Mouse (Mus musculus) brain, embryonic 18.5 days (tissue): ENCODE results near the gene Mthfd1.

Experiments used
- DNase-seq: peaks from one replicate; pipeline ENCODE4 v3.0.0-alpha.2; 2012; ENCODE audit warnings: low read depth, low spot score

Gene Mthfd1

GRCm38 (mm10) chr12:76263876-76264275, 8.8 kb downstream of the Mthfd1 start:
- no peak for DNase-seq

- DNase-seq: no peak
Measured at GRCm38 (mm10) chr12:76264325-76264965, 9.3 kb downstream of the Mthfd1 start.

- no peak for DNase-seq
Measured at GRCm38 (mm10) chr12:76265001-76265400, 9.9 kb downstream of the Mthfd1 start.

- DNase-seq: no peak
Measured at GRCm38 (mm10) chr12:76266875-76267274, 11.8 kb downstream of the Mthfd1 start.

GRCm38 (mm10) chr12:76268686-76269085, 13.6 kb downstream of the Mthfd1 start:
- no peak for DNase-seq

GRCm38 (mm10) chr12:76269196-76269595, 14.1 kb downstream of the Mthfd1 start:
- DNase-seq: no peak

- DNase-seq: no peak
Measured at GRCm38 (mm10) chr12:76271516-76271915, 16.4 kb downstream of the Mthfd1 start.

GRCm38 (mm10) chr12:76272610-76273524, 17.8 kb downstream of the Mthfd1 start:
- no peak for DNase-seq

- no peak for DNase-seq
Measured at GRCm38 (mm10) chr12:76278209-76278608, 23.1 kb downstream of the Mthfd1 start.

GRCm38 (mm10) chr12:76280556-76280955, 25.5 kb downstream of the Mthfd1 start:
- DNase-seq: no peak

GRCm38 (mm10) chr12:76281111-76281660, 26.1 kb downstream of the Mthfd1 start:
- DNase-seq: no peak

- DNase-seq: no peak
Measured at GRCm38 (mm10) chr12:76282132-76282531, 27.0 kb downstream of the Mthfd1 start.

- DNase-seq: no peak
Measured at GRCm38 (mm10) chr12:76282532-76283173, 27.6 kb downstream of the Mthfd1 start.

- DNase-seq: no peak
Measured at GRCm38 (mm10) chr12:76285418-76285817, 30.3 kb downstream of the Mthfd1 start.

- DNase-seq: no peak
Measured at GRCm38 (mm10) chr12:76287986-76288385, 32.9 kb downstream of the Mthfd1 start.

GRCm38 (mm10) chr12:76288494-76288893, 33.4 kb downstream of the Mthfd1 start:
- no peak for DNase-seq

- DNase-seq: no peak
Measured at GRCm38 (mm10) chr12:76289428-76289827, 34.3 kb downstream of the Mthfd1 start.

GRCm38 (mm10) chr12:76290271-76290670, 35.2 kb downstream of the Mthfd1 start:
- no peak for DNase-seq

- DNase-seq: no peak
Measured at GRCm38 (mm10) chr12:76293192-76293591, 38.1 kb downstream of the Mthfd1 start.

GRCm38 (mm10) chr12:76297830-76298229, 42.7 kb downstream of the Mthfd1 start:
- DNase-seq: no peak

GRCm38 (mm10) chr12:76299361-76299906, 44.3 kb downstream of the Mthfd1 start:
- no peak for DNase-seq

- no peak for DNase-seq
Measured at GRCm38 (mm10) chr12:76300367-76300766, 45.3 kb downstream of the Mthfd1 start.
